Mouse (Mus musculus) liver, embryonic 15.5 days (tissue): ENCODE data around the gene Pla2g2c. TPM values are rescaled to one million over a fixed set of nuclear protein-coding genes. Genes with fewer than 3 reads are reported as not detected.
A peak's percentile ranks its signal among the peaks of the same experiment; 100 is the strongest.

Experiments used
- ATAC-seq: fragments of 200-750 bp; cut with Nextera tagmentation; 2 replicates; pipeline ENCODE4 v1.8.0; 2017; ENCODE audit warnings: moderate number of reproducible peaks, mild to moderate bottlenecking, moderate library complexity; ENCODE audit not compliant: insufficient read depth
- H3K27ac ChIP-seq: fragments of 300-500 bp; sonication (generic); replicated peaks from 2 replicates; pipeline ENCODE4 v1.5.1; 2015; ENCODE audit warnings: mild to moderate bottlenecking, inconsistent platforms
- H3K27me3 ChIP-seq: fragments of 300-500 bp; sonication (generic); 2 replicates; pipeline ENCODE4 v1.6.1; 2015; ENCODE audit warnings: mild to moderate bottlenecking, inconsistent platforms
- H3K36me3 ChIP-seq: fragments of 300-500 bp; sonication (generic); replicated peaks from 2 replicates; pipeline ENCODE4 v1.6.1; 2015; ENCODE audit warnings: moderate library complexity, mild to moderate bottlenecking, inconsistent platforms
- H3K4me1 ChIP-seq: fragments of 300-500 bp; sonication (generic); replicated peaks from 2 replicates; pipeline ENCODE4 v1.6.1; 2015; ENCODE audit warnings: inconsistent platforms
- H3K4me2 ChIP-seq: fragments of 300-500 bp; sonication (generic); 2 replicates; pipeline ENCODE4 v1.6.1; 2015; ENCODE audit warnings: moderate library complexity, mild to moderate bottlenecking, inconsistent platforms
- H3K4me3 ChIP-seq: fragments of 300-500 bp; sonication (generic); replicated peaks from 2 replicates; pipeline ENCODE4 v1.5.1; 2015; ENCODE audit warnings: mild to moderate bottlenecking, inconsistent platforms
- H3K9ac ChIP-seq: fragments of 300-500 bp; sonication (generic); 2 replicates; pipeline ENCODE4 v1.6.1; 2015; ENCODE audit warnings: moderate library complexity, mild to moderate bottlenecking, inconsistent platforms
- H3K9me3 ChIP-seq: fragments of 300-500 bp; sonication (generic); replicated peaks from 2 replicates; pipeline ENCODE4 v1.6.1; 2016; ENCODE audit warnings: inconsistent platforms
- WGBS: fragments of 180-500 bp; shearing (Covaris S2); methylation state at CpG from one replicate; pipeline ENCODE4 v1.1.7; 2015; ENCODE audit warnings: mixed read lengths; ENCODE audit not compliant: insufficient replicate concordance; 5-methylcytosine and 5-hydroxymethylcytosine counted together
- polyA plus RNA-seq: library from polyadenylated mRNA; unstranded; fragments of >200 nt; fragmentation: Nextera tagmentation; extraction: Ambion mirVana; gene quantifications from 2 replicates; pipeline ENCODE4 v1.2.1, GENCODE M21; 2015

Pla2g2c gene
- polyA plus RNA-seq, 1 experiment from 2014 or later, result not detected

DNA sequence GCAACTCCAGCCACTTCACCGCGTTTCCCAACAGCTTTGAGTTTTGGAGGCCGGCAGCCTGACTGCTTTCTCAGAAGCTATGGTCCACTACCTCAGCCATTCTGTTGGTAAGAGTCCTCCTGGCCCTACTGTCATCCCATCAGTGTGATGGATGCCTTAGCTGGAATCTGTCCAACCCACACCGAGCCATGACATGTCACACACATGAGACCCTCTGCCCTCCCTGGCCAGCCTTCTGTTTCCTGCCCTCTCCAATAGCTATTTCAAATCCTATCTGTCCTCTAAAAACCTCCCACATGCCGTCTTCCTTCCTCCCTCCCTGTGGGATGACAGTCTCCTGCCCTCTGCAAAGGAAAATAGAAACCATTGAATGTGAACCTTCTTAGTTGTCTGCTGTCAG is 1.2 kb downstream of the Pla2g2c start:
- no peaks in the 10 kb centered on the region for H3K36me3 ChIP-seq
- peaks cover 23% of the 10 kb centered on the region for H3K27me3 ChIP-seq
- no peaks in the 10 kb centered on the region; the same call in 1 of the 2 replicates for H3K4me1 ChIP-seq
- ATAC-seq, result no peak
- H3K9ac ChIP-seq, result no peak overlapping the region
- no peaks in the 10 kb centered on the region for H3K9me3 ChIP-seq
- H3K27ac ChIP-seq, result no peak overlapping the region
- 42% methylated on average over 5 of the region's 5 CpGs for WGBS
- no peak overlapping the region for H3K4me2 ChIP-seq
- no peak overlapping the region for H3K4me3 ChIP-seq

DNA sequence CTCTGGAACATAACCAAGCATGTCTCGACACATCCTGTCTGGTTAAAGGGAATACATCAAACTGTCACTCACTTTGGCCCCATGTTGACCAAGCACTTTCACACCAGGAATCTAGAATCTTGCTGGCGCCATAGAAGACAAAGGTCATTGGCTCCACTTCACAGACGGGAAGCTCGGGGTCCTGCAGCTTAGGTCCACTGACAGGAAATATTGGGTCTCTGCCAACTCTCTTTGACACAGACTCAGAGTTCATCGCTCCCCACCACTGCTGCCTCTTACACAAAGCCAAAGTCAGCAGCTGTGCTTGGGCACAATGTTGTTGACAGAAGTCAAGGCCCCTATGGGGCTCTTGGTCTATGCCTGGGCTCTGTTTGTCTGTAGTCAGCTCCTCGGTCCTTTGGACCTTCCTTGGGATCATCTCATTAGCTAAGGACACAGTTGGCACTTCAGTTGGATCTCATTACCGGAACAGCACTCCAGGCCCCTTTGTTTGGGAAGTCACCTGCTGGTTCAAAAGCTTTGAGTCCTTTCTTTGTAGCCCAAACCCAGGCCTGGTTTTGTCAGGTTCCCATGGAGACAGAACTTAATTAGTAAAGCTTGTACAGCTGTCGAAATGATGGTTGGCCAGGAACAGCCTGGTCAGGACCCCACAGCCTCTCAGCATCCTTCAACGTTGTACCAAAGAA is 4.6 kb downstream of the Pla2g2c start:
- H3K4me2 ChIP-seq, result no peak overlapping the region
- H3K9me3 ChIP-seq, result no peaks in the 10 kb centered on the region
- 0 out of 2 replicates have a peak, but pooled peaks have one; percentile 12 for ATAC-seq
- WGBS, result 41% methylated on average over 9 of the region's 9 CpGs
- no peaks in the 10 kb centered on the region; the same call in 1 of the 2 replicates for H3K4me1 ChIP-seq
- no peaks in the 10 kb centered on the region for H3K36me3 ChIP-seq
- H3K9ac ChIP-seq, result no peak overlapping the region
- peaks cover 18% of the 10 kb centered on the region for H3K27me3 ChIP-seq
- no peak overlapping the region for H3K27ac ChIP-seq
- no peak overlapping the region for H3K4me3 ChIP-seq

DNA sequence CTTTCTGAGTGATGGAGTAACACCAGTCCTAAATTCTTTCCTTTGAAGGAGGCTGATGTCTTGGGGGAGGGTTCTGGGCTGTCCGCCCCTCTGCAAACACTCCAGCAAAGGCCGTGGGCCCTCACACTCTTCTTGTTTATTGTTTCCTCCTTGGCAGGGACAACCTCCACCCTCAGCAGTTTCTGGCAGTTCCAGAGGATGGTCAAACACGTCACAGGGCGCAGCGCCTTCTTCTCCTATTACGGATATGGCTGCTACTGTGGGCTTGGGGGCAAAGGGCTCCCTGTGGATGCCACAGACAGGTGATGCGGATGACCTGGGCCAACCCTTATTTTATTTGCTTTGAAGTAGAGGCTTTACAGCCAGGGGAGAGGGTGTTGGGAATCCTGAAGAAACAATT is 9.5 kb downstream of the Pla2g2c start:
- no peaks in the 10 kb centered on the region for H3K4me1 ChIP-seq
- H3K36me3 ChIP-seq, result no peaks in the 10 kb centered on the region
- WGBS, result 56% methylated on average over 7 of the region's 7 CpGs
- no peaks in the 10 kb centered on the region for H3K27me3 ChIP-seq
- H3K27ac ChIP-seq, result no peak overlapping the region
- H3K4me2 ChIP-seq, result no peak overlapping the region
- no peaks in the 10 kb centered on the region for H3K9me3 ChIP-seq
- H3K9ac ChIP-seq, result no peak overlapping the region
- H3K4me3 ChIP-seq, result no peak overlapping the region
- no peak for ATAC-seq

DNA sequence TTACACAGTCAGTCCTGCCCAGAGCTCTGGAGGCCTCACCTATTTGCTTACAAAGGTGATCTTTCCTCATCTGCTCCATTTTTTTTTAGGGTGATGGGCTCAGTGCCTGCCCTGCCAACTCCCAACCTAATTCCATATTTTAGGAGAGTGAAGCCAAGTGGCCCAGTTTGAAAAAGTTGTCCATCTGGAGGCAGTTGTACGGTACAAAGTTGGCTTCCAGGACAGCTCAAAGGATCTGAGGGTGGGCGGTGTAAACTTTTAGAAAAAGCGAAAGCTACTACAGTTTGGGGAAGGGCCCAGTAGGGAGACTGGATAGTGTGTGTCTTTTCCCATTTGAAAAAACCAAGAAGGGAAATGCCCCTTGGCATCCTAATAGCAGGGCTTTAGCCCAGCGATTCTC is 10.3 kb downstream of the Pla2g2c start:
- no peak overlapping the region for H3K9ac ChIP-seq
- no peaks in the 10 kb centered on the region for H3K36me3 ChIP-seq
- WGBS, result 76% methylated on average over 4 of the region's 4 CpGs
- H3K9me3 ChIP-seq, result no peaks in the 10 kb centered on the region
- H3K4me1 ChIP-seq, result no peaks in the 10 kb centered on the region
- no peak overlapping the region for H3K4me2 ChIP-seq
- H3K4me3 ChIP-seq, result no peak overlapping the region
- ATAC-seq, result no peak
- H3K27me3 ChIP-seq, result no peaks in the 10 kb centered on the region
- no peak overlapping the region for H3K27ac ChIP-seq

DNA sequence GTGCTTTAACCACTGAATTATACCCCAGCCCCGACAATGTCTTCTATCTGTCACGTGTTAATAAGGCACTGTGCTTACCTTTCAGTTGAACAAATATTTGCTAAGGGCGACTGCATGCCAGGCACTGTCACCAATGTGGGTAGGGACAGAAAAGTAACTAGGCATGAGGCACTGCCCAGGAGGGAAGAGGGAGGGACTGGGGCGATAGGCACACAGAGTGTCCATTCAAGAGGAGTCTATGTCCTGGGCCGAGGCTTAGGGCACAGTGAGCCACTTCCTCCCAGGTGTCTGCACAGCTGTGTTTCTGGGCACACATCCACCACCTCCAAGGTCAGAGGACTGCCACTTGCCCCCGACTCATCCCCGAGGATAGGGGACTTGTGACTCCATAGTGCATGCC is 12.4 kb downstream of the Pla2g2c start, which contains the start of gene Ubxn10:
Ubxn10 (minus strand) TSS at position 137 of the 400 bp plus-strand sequence.
- Histone ChIP-seq H3K27me3 (no peaks in the 10 kb centered on the region), H3K9me3 (no peaks in the 10 kb centered on the region), H3K4me3 (no peak within 1 kb of the TSS), H3K27ac (no peak within 1 kb of the TSS), H3K4me2 (no peak within 1 kb of the TSS), H3K36me3 (no peaks in the 10 kb centered on the region), H3K4me1 (no peaks in the 10 kb centered on the region), H3K9ac (no peak within 1 kb of the TSS)
- no peak for ATAC-seq
- WGBS, result 42% methylated on average over 7 of the region's 7 CpGs

DNA sequence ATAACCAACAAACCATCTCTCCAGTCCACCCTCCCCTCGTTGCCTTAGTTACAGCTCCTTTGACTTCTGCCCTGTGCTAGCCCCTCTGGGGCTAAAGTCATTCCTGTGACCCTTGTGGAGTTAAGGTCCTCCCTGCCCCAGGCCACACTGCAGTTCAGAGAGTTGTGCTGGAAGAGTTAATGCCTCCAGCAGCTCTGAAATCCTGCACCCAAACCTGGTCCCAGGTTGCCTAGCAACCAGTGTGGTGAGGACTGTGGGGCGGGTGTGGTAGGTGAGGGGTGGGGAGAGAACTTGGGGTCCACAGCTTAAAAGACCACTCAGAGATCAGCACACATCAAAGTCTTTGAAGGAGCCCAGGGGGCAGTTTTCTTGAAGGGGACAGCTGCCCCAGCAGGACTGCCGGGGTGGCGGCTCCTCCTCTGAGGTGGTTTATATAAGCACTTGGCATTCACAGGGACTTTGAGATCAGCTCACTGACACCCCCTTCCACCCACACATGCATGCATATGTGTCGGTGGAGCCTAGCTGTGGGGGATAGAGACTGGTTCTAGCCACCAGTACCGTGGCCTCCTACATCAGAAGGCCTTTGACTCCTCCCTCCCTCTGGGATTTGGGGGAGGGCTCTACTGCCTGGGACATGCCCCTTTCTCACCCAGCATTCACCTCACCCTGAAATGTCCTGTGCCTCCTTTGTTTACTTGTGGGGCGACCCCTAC is 14.7 kb downstream of the Pla2g2c start:
- Histone ChIP-seq H3K4me3 (no peak overlapping the region), H3K36me3 (no peaks in the 10 kb centered on the region), H3K4me1 (no peaks in the 10 kb centered on the region), H3K27ac (no peak overlapping the region), H3K9ac (no peak overlapping the region), H3K4me2 (no peak overlapping the region), H3K9me3 (no peaks in the 10 kb centered on the region), H3K27me3 (no peaks in the 10 kb centered on the region)
- no peak for ATAC-seq
- WGBS, result 26% methylated on average over 7 of the region's 7 CpGs

DNA sequence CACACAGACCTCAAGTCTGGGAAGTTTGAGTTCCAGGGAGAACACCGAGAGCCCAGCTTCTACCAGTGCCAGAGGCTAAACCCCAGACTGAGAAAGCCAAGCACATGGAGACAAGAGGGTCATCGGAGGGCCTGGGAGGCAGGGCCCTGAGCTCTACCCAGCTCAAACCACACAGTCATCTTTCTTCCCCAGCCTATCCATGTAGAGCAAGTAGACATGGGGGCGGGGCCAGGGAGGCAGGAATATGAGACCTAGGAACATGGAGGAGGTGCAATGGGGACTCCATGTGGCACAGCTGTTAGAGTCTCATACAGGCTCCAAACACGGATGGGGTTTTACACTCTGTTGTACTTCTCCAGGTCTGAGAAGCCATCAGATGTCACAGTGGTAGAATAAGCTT is 21.3 kb downstream of the Pla2g2c start:
- 44% methylated on average over 4 of the region's 4 CpGs for WGBS
- no peak for ATAC-seq
- no peak overlapping the region for H3K4me3 ChIP-seq
- no peaks in the 10 kb centered on the region for H3K36me3 ChIP-seq
- no peak overlapping the region for H3K4me2 ChIP-seq
- H3K9me3 ChIP-seq, result no peaks in the 10 kb centered on the region
- H3K9ac ChIP-seq, result no peak overlapping the region
- no peaks in the 10 kb centered on the region for H3K4me1 ChIP-seq
- H3K27me3 ChIP-seq, result no peaks in the 10 kb centered on the region
- H3K27ac ChIP-seq, result no peak overlapping the region

DNA sequence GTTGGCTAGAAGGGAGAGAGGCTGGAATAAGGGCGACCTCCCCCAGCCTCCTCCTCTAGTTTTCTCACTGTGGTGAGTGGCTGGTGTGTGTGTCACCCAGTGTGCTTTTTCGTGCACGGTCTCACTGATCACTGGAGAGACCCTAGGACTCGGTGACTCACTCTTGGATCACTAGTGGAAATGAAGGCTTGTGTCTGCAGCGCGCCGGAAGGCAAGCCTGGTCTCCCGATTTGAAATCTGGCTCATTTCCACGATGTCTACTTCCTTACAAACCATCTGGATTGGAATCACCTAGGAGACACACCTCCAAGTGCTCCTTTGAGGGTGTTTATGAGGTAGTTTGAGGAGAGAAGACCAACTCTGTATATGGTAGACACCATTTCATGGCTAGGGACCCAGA is 22.3 kb downstream of the Pla2g2c start:
- Histone ChIP-seq H3K4me1 (no peaks in the 10 kb centered on the region), H3K27ac (no peak overlapping the region), H3K4me3 (no peak overlapping the region), H3K36me3 (no peaks in the 10 kb centered on the region), H3K9me3 (no peaks in the 10 kb centered on the region), H3K4me2 (no peak overlapping the region), H3K9ac (no peak overlapping the region), H3K27me3 (no peaks in the 10 kb centered on the region)
- WGBS, result 71% methylated on average over 9 of the region's 9 CpGs
- ATAC-seq, result no peak

DNA sequence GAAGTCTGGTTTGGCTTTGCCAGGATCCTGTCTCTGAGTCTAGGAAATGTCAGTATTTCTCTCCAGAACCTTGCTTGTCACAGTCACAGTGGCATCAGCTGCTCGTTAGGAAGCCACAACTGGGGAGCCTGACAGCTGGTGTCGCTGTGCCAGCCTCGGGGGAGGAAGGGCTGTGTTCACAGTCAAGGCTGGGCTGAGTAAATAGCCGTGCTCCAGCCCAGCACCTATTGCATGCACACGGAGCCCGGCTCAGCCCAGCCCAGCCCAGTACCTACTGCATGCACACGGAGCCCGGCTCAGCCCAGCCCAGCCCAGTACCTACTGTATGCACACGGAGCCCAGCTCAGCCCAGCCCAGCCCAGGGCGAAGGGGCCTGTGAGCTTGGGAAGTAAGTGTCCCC is 23.3 kb downstream of the Pla2g2c start:
- ATAC-seq, result no peak
- no peaks in the 10 kb centered on the region; the same call in 1 of the 2 replicates for H3K9me3 ChIP-seq
- no peak overlapping the region for H3K4me2 ChIP-seq
- no peaks in the 10 kb centered on the region for H3K27me3 ChIP-seq
- 57% methylated on average over 10 of the region's 10 CpGs for WGBS
- H3K27ac ChIP-seq, result no peak overlapping the region
- no peak overlapping the region for H3K4me3 ChIP-seq
- no peaks in the 10 kb centered on the region for H3K4me1 ChIP-seq
- H3K36me3 ChIP-seq, result no peaks in the 10 kb centered on the region
- no peak overlapping the region for H3K9ac ChIP-seq

DNA sequence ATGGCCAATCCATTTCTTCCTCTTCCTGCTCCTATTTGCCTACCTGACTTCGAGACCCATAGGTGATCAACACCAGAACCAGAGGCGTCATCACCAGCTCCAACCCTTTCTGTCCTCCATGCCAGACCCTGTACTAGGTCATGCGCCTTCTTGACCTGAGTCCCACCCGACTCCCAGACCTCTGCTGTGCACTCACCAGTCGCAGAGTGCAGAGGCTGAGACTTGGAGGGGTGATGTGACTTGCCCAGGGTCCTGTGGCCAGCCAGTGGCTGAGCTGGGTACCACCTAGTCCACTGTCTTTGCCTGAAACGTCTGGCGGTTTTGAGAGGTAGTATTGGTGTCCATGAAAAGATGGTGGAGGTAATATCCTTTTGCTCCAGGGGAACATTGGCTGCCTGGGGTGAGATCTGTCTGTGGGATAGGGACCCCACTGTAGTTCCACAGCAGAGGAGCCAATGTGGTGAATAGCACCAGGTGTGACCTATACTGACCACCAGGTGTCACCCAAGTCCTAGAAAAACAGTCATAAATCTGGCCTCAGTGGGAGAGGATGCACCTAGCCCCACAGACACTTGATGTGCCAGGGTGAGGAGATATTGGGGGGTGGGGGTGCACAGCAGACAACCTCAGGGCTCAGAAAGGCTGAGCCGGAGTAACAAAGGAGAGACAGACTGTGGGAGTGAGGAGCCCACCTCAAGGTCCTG is 23.9 kb downstream of the Pla2g2c start:
- no peak for ATAC-seq
- WGBS, result 40% methylated on average over 8 of the region's 8 CpGs
- Histone ChIP-seq H3K27ac (no peak overlapping the region), H3K9ac (no peak overlapping the region), H3K4me1 (no peaks in the 10 kb centered on the region), H3K27me3 (no peaks in the 10 kb centered on the region), H3K4me3 (no peak overlapping the region), H3K4me2 (no peak overlapping the region), H3K9me3 (no peaks in the 10 kb centered on the region; the same call in 1 of the 2 replicates), H3K36me3 (no peaks in the 10 kb centered on the region)

DNA sequence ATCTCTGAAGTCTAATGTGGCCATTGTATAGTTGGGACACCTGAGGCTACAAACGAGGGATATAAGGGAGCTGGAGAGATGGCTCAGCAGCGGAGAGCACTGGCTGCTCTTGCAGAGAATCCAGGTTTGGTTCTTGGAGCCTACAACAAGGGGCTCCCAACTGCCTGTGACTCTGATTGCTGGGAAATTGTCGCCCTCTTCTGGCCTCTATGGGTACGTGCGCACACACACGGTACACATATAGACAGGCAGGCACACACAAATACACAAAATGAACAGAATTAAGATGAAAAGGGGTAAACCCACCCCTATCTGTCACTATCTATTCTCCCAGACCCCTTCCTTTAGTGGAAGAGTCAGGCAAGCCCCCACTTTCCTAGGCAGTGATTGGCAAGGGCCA is 28.0 kb downstream of the Pla2g2c start:
- WGBS, result 80% methylated on average over 6 of the region's 6 CpGs
- no peak overlapping the region for H3K27ac ChIP-seq
- no peaks in the 10 kb centered on the region for H3K4me1 ChIP-seq
- no peak overlapping the region for H3K4me3 ChIP-seq
- ATAC-seq, result no peak
- no peak overlapping the region for H3K4me2 ChIP-seq
- no peak overlapping the region for H3K9ac ChIP-seq
- H3K9me3 ChIP-seq, result no peaks in the 10 kb centered on the region; the same call in 1 of the 2 replicates
- H3K27me3 ChIP-seq, result no peaks in the 10 kb centered on the region
- H3K36me3 ChIP-seq, result no peaks in the 10 kb centered on the region
